Mouse (Mus musculus) urinary bladder, postnatal 14 days (tissue): Measurements from ENCODE around the gene Rcc1l.

Source experiments
- DNase-seq: peaks from one replicate; pipeline ENCODE4 v3.0.0; 2021; ENCODE audit warnings: low spot score

Rcc1l gene

DNA sequence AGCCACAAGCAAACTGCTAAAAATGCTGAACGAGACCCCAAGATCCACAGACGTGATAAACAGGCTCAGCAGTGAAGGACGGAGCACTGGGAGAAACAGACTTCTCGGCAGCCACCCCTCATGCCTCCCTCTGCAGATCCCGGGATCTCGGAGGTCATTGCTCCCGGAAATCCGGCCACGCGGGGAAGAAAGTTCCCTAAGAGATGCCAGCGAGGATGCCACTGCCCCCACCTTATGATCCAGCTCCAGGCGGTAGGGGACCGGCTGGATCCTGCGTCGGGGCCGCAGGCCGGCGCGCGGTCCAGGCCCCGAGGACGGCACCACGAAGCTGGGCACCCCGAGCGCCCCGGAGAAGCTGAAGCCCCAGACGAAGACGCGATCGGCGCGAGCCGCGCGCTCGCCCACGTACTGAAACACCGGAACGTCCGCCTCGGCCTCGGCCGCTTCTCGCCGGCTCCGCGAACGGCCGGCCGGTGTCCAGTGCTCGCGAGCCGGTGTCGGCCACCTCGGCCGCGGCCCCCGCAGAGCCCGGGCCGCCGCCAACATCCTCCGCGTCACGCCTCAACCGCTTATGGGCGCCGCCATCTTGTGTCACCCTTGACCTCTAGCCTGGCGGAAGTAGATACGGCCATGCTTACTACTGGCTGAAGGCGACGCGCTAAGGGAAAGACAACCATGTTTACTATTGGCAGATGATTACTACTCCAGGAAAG lies at the start of gene Rcc1l:
Gene Rcc1l, minus strand, starts transcription at position 606 of the 713 bp plus-strand sequence.
- DNase-seq, result peak; percentile 86

DNA sequence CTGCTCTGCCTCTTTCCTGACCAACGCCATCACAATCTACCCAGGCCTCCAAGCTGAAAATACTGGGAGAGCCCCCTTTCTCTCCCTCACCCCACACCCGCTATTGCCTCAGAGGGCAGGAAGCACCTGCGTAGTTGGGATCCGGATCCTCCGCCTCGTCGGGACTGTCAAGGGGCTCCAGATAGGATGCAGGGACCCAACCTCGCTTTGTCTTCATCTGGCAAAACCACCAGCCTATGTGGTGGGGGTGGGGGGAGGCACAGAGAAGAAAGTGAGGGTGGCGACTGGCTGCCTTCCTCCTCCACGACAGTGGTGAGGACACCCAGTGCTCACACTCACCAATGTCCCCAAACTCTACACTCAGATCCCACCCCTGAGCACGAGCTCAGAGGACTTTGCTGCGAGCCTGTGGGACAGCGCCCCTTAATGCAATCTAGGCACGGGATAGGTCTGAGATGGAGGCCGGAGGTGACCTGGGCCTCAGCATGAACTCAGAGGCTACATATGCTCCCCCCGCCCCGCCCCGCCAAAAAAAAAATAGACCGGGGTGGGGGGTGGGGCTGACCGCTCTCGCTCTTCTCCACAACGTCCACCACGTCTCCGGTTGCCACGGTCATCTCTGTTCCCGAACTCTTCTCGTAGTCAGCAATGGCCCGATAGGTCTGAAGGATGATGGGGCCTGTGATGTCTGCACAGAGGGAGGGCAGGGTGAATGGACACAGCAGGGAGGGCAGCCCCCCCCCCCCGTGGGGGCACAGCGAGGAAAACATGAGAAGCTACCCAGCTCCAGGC lies 48.7 kb upstream of the Rcc1l start:
- no peak for DNase-seq

DNA sequence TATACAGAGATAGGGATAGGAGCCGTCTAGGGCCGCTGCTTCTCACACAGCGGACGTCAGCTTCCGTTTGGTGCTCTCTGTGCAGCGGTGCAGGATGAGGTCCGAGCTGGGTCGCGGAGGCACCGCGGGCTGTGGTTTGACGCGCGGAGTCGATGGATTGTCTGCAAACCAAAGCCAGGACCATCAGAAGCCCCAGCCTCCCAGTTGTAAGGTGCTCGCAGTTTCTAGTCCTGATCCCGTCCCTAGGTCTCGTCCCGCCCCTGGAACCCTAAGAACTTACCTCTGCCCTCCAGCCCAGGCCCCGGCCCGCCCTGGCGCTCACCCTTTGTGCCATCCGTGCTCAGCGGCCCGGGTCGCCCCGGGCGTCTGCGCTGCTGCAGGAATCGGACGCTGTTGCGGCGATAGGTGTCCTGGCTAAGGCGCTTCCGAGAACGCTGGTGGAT lies 45.2 kb upstream of the Rcc1l start:
- no peak for DNase-seq

DNA sequence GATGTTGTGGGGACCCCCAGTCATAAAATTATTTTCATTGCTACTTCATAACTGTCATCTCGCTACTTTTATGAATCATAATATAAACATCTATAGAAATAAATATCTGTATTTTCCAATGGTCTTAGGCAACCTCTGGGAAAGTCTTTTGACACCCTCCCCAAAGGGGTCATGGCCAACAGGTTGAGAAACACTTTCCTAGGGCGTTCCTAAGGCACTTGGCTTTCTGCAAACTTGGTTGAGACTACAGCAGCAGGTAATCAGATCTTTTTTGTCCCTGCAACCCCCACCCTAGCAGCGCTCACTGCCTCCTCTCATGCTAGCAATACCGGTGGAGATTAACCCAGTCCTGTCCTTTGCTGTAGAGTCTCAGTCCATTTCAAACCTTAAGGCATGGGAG lies 44.7 kb upstream of the Rcc1l start:
- DNase-seq, result no peak

DNA sequence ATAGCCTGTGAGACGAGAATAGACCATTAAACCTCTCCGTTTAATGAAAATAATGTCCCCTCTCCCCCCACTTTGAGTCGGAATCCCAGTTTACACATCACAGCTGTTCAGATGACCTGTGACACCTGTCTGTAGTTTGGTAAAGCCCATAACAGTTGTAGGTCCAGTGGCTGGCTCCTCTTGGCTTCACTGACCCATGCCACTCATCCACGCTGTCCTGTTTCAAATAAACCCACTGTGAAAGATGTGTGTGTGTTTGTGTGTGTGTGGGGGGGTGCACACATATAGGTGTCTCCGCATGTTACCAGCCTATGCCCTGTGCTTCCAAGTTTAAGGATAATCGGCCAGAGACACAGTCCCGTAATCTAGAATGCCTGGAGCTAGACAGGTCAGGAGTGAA lies 41.3 kb upstream of the Rcc1l start:
- DNase-seq, result no peak

DNA sequence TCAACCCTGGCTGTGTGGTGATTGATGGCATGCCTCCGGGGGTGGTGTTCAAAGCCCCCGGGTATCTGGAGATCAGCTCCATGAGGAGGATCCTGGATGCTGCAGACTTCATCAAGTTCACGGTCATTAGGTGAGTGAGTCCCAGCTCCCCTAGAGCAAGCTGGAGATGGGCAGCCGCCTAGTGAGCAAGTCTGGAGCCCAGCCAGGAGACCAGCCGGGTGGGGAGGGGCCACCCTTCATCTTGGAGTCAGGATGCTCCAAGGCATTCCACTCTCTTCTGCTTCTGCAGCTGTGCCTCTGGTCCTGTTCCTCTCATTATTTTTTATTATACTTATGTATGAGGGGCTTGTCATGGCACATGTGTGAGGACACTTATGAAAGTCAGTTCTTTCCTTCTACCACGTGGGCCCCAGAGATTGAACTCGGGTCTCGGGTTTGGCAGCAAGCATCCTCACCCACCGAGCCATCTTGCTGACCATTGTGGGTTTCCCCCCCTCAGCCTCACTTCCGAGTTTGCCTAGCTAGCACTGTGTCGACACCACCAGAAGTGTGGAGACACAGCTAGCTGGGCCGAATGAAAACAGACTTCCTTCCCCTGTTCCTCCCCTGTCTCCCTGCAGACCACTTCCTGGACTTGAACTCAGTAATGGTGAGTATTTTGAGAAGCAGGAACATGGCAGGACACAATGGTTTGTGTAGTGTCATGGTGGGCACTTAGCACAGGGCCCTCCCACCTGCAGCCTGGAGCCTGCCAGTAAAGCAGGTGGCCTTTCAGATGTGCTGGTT lies 37.6 kb upstream of the Rcc1l start:
- DNase-seq, result no peak

DNA sequence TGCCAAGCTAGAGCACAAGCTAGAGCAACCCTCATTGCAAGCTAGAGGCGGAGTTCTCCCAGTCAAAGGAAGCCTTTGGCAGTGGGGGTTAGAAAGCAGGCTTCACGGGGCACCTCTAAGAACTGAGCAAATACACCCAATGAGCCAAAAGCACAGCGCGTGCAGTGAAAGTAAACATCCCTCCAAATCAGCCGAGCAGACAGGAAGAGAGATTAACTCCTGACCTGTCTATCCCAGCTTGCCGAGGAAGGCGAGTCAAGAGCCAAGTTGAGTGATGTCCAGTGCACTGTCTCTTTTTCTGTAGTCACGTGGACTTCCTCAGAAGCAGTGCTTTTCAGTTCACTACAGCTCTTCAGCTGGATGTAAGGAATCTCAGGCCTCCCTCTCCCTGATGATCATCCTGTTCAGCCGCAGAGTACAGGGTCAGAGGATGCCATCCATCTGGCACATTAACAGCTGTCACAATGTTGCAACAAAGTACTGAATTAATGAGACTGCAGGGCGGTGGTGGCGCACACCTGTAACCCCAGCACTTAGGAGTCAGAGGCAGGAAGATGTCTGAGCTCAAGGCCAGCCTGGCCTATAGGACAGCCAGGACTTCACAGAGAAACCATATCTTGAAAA lies 33.5 kb upstream of the Rcc1l start:
- peak; percentile 39 for DNase-seq

DNA sequence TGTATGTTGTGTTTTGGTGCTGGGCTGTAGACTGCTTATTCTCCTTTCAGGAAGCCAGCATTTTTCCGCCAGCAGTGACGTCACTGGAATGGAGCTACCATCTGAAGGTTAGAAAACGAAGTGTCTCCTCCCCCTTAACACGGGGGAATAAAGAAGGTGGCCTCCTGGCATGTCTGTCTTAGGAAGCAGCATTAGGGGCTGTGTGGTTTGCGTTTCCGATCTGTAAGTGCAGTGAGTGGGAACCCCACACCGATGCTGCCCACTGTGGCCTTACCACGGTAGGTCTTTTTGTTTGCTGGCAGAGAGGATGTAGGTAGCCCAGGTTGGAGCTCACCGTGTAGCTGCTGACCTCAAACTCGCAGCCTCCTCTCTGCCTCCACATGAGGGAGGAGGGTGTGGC lies 30.1 kb upstream of the Rcc1l start:
- no peak for DNase-seq

DNA sequence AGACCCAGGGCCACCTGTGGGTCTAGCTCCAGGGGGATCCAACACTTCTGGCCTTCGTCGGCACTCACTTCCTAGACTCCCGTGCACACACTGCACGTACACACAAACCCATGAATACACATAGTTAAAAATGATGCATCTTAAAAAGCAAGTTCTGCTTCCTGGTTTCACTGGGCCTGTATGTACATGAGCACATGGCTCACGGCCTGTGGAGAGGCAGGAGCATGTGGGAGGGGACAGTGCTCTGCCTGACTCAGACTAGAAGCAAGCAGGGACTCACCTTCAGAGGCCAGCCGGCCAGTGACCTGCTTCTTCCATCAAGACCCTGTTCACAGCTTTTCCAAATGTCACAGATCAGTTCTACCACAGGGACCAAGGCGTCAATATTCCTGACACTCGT lies 17.1 kb upstream of the Rcc1l start:
- DNase-seq, result peak; percentile 54

DNA sequence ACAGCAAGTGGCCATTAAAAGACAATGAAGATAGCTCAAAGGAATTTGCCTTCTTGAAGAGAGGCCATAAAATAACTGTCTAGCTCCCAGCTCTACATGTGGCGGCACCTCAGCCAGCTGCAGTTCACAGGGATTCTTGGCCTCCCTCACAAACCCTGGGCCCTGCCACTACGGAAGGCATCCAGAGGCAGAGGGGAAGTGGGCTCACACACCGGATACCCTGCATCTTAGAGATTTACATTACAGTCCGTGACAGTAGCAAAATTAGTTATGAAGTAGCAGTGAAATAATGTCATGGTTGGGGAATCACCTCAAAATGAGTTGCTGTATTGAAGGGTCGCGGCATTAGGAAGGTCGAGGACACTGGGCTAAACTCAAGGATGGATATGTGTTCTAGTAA lies 12.0 kb upstream of the Rcc1l start:
- no peak for DNase-seq

DNA sequence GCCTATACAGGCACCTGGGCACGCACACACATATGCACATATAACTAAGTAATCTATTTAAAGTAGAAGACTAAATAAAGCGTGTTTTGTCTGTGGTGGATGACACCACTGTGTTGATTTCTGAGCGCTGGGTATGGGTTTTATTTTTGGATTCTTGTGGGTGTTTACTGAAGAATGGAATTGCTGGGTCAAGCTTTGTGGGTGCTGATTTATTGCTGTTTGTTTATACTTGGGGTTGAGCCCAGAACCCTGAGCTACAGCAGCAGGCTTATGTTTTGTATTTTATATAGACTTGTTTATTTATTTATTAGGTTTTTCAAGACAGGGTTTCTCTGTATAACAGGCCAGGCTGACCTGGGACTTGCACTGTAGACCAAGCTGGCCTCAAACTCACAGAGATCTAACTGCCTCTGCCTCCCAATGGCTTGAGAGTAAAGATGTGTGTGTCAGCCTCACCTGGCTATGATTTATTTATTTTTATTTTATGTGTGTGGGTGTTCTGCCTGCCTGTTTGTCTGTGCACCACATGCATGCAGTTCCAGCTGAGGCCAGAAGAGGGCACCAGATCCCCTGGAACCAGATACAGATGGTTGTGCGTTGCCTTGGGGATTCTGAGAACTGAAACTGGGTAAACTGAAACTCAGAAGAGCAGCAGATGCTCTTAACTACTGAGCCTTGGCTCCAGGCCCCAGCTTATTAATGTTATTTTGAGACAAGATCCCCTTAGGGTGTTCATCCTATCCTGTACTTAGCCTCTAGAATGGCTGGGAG lies 10.6 kb upstream of the Rcc1l start:
- peak; percentile 60 for DNase-seq

DNA sequence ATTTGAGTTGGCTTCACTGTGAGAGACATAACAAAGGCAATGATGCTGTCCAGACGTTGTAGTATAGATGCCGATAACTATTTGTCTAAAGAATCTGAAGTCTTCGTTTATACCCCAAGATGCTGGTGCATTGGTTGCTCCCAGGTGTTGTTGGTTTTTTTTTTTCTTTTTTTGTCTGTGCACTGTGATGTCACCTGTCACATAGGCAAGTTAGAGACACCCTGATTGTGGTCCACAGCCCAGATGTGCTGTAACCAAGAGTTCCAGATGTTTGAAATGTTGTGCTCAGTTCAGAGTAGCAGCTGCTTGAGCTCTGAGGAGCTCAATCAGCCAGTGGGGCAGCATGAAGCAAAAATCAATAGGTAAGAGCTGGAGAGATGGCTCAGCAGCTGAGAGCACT lies 9.5 kb upstream of the Rcc1l start:
- DNase-seq, result no peak

DNA sequence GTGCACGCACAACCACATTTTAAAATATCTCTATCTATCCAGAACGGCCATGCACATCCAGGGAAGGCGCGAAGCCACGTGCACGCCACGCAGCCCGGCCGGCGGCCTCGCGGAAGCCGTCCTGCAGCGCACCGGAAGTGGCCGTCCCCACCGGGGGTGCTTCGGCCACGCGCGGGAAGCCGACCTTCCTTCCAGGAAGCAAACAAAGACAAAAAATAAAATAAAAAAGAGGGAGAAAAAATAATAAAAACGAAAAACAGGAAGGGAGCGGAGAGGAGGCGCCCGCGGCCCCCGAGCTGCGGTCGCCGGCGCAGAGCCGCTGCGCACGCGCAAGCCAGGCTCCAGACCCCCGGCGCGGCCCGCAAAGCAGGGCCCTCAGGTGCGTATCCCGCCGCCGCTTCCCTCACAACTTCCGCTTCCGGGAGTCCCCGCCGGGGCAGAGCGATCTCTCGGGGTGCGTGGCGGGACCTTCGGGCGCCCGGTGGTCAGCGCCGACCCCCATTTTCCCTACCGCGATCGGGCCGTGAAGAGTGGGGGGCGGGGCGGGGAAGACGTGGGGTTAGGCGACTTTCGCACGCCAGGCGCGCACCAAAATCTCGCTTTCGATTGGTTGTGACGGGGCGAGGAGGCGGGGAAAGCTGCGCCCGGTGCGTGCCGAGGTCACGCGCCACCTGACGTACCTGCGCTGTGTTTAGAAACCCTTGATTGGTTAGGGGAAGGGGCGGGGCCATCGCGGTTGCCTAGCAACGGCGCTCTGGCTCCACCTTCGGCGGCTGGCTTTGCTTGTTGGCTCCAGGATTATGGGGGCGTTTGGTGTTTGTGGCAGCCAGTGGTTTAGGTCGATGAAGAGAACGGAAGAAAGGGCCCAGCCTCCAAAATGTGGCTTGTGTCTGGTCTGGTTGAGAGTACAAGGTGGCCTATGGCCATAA lies 7.6 kb upstream of the Rcc1l start, which contains the start of gene Gtf2ird2:
Gene Gtf2ird2, plus strand, starts transcription at position 140 of the 929 bp plus-strand sequence.
- DNase-seq, result peak; percentile 99

DNA sequence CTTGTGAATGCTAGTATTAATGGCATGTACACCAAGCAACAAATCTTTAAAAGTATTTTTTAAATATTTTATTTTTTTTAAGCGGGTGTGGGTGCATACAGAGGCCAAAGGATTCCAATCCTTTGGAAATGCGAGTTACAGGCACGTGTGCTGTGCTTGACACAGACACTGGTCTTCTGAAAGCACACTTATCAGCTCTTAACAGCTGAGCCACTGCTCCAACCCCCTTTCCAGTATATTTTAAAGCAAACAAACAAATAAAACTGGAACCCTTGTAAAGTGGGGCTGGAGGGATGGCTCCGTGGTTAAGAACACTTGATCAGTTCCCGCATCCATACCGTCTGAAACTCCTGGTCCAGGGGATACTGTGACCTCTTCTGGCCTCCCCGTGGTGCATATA lies 6.6 kb upstream of the Rcc1l start:
- DNase-seq, result no peak

DNA sequence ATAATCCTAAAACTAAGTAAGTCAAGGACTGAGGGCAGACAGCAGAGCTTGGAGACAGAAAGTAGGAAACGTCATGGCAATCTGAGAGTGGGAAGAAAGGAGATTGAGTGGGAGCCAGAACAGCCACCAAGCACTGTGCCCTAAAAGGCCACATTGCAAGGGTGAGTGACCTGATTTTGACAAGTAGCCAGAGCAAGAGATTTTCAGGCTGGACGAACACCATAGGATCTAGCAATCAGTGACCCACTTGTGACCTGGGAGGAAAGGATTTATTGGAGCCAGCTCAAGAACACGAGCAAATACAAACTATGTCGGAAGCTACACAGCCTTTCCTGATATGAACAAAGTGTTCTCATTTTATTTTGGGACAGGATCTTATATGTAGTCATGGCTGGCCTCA lies 6.2 kb upstream of the Rcc1l start:
- peak; percentile 20 for DNase-seq

DNA sequence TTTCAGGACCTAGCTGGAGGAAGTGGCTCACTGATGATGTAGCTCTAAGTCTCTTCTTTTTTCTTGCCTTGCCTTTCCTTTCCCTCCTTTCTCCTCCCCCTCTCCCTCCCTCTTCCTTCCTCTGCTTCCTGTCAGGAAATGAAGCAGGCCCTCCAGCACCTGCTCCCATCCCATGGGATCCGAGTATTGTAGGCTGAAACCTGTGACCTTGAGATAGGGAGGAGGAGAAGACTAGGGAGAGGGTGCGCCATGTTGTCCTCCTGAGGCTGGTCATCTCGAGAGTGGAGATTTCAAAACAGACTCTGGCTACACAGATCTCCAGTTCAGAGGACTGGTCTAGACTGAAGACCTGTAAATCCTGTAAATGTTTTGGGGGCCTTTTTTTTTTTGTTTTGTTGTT lies 5.6 kb upstream of the Rcc1l start:
- no peak for DNase-seq

DNA sequence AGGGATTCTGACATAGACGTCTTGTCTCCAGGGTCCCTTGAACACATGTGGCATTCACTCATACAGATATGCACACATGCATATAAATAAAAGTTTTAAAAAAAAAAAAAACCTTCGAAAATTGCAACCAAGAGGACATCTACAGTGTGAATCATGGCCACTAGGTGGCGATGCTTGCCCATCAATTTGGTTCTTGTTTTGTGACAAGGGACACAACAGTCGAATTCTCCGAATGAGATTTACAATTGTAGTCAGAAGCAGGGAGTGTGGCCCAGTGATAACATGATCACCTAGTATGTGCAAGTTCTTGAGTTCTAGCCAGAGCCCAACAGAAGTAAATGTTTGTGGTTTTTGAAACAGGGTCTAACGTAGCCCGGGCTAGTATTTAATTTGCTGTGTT lies 3.3 kb upstream of the Rcc1l start:
- DNase-seq, result peak; percentile 87

DNA sequence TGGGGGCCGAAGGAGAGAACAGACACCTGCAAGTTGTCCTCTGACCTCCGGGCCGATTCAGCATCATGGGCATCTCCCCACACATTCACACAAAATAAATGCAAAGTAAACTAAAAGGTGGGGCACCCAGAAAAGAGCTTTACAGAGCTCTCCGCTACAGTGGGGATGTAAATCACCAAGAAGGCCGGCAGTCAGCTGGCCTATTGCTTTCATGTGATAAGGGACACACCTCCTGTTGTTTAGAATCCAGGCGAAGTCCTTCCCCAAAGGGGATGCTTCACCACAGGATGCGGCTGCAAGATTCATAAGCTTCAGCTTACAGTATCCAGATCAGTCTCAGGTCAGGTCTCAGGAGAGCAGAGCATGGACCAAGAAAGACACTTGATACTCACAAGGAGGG lies 2.0 kb upstream of the Rcc1l start:
- no peak for DNase-seq

DNA sequence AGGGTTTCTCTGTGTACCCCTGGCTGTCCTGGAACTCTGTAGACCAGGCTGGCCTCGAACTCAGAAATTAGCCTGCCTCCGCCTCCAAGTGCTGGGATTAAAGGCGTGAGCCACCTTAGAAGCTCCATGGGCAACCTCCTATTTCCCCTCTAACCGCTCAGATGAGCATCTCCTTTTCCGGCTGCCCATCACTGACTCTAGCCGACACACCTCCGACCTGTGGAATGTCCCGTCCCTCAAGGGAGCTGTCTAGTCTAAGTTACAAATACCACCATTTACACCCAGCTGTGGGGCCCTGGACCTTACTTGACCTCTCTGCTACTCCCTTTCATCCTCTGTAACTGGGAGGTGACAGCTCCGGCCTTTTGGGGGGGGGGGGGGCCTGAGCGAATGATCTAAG lies 878 bp downstream of the Rcc1l start:
- DNase-seq, result no peak

DNA sequence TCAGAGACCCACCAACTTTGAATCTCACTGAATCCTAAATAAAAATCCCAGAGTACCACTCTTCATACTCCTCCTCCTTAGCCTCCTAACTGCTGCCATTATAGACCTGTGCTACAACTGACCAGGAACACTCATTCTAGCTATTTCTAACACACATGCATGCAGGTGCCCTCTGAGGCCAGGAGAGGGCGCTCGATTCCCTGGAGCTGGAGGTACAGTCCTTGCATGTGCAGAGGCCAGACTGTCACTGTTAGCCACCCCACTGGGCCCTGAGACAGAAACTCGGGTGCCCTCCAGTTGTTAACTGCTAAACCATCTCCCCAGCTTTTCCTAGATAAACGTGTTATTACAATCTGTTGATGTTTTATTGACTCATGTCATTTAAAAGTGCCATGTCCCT lies 3.4 kb downstream of the Rcc1l start:
- DNase-seq, result peak; percentile 34
